Mouse (Mus musculus): ENCODE results near the gene 2310011J03Rik.
A peak's percentile ranks its signal among the peaks of the same experiment; 100 is the strongest.

GRCm38 (mm10) chr10:80350292-80350691 is 30.0 kb upstream of the 2310011J03Rik start:
- TF ChIP-seq UBTF (IDR thresholded peaks at IDR 0.05; ENCODE audit: borderline replicate concordance, insufficient read depth, low read depth, low read length) (no peak), POLR2AphosphoS2 (IDR thresholded peaks at IDR 0.05; ENCODE audit: low read length) (no peak), POLR2AphosphoS5 (IDR thresholded peaks at IDR 0.05; ENCODE audit: borderline replicate concordance, low read depth, low read length) (no peak), RAD21 (IDR thresholded peaks at IDR 0.05; ENCODE audit: low read depth, low read length) (peak; percentile 52), POLR2A (IDR thresholded peaks at IDR 0.05; ENCODE audit: control insufficient read depth in 1 of 2, insufficient read depth in 1 of 2, low read depth in 1 of 2, low read length in 2 of 2, poor library complexity in 1 of 2) (no peak), GABPA (IDR thresholded peaks at IDR 0.05; ENCODE audit: low read depth, low read length) (no peak), CTCF (IDR thresholded peaks at IDR 0.05 in 2 of 3, conservative IDR thresholded peaks at IDR 0.05 in 1 of 3; ENCODE audit: control insufficient read depth in 1 of 3, insufficient read depth in 1 of 3, low read depth in 2 of 3, low read length in 3 of 3, poor library complexity in 1 of 3, severe bottlenecking in 1 of 3) (peak; percentile 94 to 97 (median 95)), MYC (IDR thresholded peaks at IDR 0.05; ENCODE audit: low read depth, low read length) (0 out of 2 replicates have a peak, but pooled peaks have one; percentile 12), MAX (IDR thresholded peaks at IDR 0.05; ENCODE audit: low read length) (no peak), ZMIZ1 (IDR thresholded peaks at IDR 0.05; ENCODE audit: low read depth, low read length) (no peak), E2F4 (IDR thresholded peaks at IDR 0.05; ENCODE audit: borderline replicate concordance, low read depth, low read length) (no peak), USF2 (IDR thresholded peaks at IDR 0.05; ENCODE audit: borderline replicate concordance in 1 of 2, insufficient read depth in 1 of 2, low read depth in 1 of 2, low read length in 2 of 2) (no peak)

All from MEL (cell line).